Mouse (Mus musculus): ENCODE measurements around the gene Lrrc51. TPM values are rescaled to one million over a fixed set of nuclear protein-coding genes. Genes with fewer than 3 reads are reported as not detected.

Gene Lrrc51
- polyA plus RNA-seq, 1 experiment from 2014 or later = 10.3 TPM

DNA sequence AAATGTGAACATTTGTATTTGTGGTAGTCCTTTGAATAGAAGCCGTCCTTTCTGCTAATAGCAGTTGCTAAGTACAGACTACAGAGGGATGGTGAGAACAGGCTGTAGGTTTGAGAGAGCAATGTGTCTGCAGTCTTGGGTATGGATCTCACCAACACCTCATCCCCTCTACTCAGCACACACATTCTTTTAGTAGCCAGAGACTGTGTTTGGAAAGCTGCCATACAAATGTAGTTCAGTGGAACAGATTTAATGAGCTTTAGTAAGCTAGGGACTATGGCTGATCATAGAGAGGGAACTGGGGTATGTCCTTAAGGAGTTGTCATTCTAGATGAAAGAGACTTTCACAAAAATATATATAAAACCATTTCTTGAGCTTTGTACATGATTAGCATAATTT is 33.6 kb upstream of the Lrrc51 start:
- 67% methylated on average over 1 of the region's 1 CpGs for WGBS

DNA sequence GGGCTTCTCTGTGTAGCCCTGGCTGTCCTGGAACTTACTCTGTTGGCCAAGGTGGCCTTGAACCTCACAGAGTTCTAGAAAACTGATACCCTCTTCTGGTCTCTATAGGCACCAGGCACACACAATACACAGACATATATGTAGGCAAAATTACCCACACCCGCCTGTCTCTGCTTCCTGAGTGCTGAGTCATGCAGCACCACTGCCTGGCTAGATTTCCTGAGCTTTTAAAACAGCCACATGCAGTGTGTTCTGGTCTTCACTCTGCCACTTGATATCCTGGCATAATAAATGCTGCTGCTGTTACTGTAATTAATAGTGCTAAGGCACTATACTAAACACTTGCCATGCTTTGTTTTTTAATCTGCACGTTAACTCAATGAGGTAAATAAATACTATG is 31.9 kb upstream of the Lrrc51 start:
- H3K4me3 ChIP-seq (replicated peaks; ENCODE audit: low read length) = no peak overlapping the region
- WGBS = 52% methylated on average over 2 of the region's 2 CpGs
- H3K9ac ChIP-seq (ENCODE audit: low read length) = no peak overlapping the region
- no peak for ATAC-seq (ENCODE audit: insufficient read depth, low FRiP score)
- no peak overlapping the region for H3K27ac ChIP-seq (ENCODE audit: low read length)
- H3K36me3 ChIP-seq (ENCODE audit: control insufficient read depth, insufficient read depth, low read length) = no peaks in the 10 kb centered on the region
- H3K9me3 ChIP-seq (replicated peaks; ENCODE audit: control insufficient read depth, low read length) = no peaks in the 10 kb centered on the region
- H3K4me1 ChIP-seq (ENCODE audit: control insufficient read depth, insufficient read depth, low read length) = peaks cover 6% of the 10 kb centered on the region; the same call in 1 of the 2 replicates
- no peak overlapping the region for H3K4me2 ChIP-seq (ENCODE audit: low read depth, low read length)
- H3K27me3 ChIP-seq (ENCODE audit: control insufficient read depth, insufficient read depth, low read length) = no peaks in the 10 kb centered on the region

More for the DNA sequence above, 33.6 kb upstream of the Lrrc51 start:
- H3K4me1 ChIP-seq (ENCODE audit: control insufficient read depth, insufficient read depth, low read length) = peaks cover 17% of the 10 kb centered on the region
- no peak overlapping the region for H3K27ac ChIP-seq (ENCODE audit: low read length)
- H3K4me3 ChIP-seq (replicated peaks; ENCODE audit: low read length) = no peak overlapping the region
- H3K9me3 ChIP-seq (replicated peaks; ENCODE audit: control insufficient read depth, low read length) = no peaks in the 10 kb centered on the region
- H3K36me3 ChIP-seq (ENCODE audit: control insufficient read depth, insufficient read depth, low read length) = no peaks in the 10 kb centered on the region
- H3K27me3 ChIP-seq (ENCODE audit: control insufficient read depth, insufficient read depth, low read length) = no peaks in the 10 kb centered on the region
- ATAC-seq (ENCODE audit: insufficient read depth, low FRiP score) = no peak
- H3K4me2 ChIP-seq (ENCODE audit: low read depth, low read length) = no peak overlapping the region
- no peak overlapping the region for H3K9ac ChIP-seq (ENCODE audit: low read length)

- H3K27me3 ChIP-seq (ENCODE audit: control insufficient read depth, insufficient read depth, low read length) = no peaks in the 10 kb centered on the region
- no peak overlapping the region for H3K27ac ChIP-seq (ENCODE audit: low read length)
Observed at GRCm38 (mm10) chr7:101964551-101964950, 30.9 kb upstream of the Lrrc51 start.

DNA sequence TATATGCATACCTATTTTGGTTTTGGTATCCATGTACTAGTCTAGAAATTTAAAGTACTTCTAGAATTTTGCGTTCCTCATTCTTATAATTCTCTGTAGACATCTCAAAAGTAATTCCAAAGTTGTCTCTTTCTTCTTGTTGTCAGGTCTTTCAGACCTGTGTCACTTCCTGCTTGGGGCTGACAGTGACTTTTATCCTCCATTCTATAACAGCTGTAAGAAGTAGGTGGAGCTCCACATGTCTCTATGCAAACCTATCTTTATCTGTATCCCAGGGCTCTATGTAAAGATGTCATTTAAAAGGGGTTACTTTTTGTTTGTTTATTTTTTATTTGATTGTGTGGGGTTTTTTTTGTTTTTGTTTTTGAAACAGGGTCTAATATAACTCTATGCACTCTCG is 29.9 kb upstream of the Lrrc51 start:
- no peaks in the 10 kb centered on the region for H3K9me3 ChIP-seq (replicated peaks; ENCODE audit: control insufficient read depth, low read length)
- no peaks in the 10 kb centered on the region for H3K27me3 ChIP-seq (ENCODE audit: control insufficient read depth, insufficient read depth, low read length)
- no peak overlapping the region for H3K4me3 ChIP-seq (replicated peaks; ENCODE audit: low read length)
- no peak overlapping the region for H3K9ac ChIP-seq (ENCODE audit: low read length)
- no peaks in the 10 kb centered on the region for H3K36me3 ChIP-seq (ENCODE audit: control insufficient read depth, insufficient read depth, low read length)
- peaks cover 4% of the 10 kb centered on the region; the same call in 1 of the 2 replicates for H3K4me1 ChIP-seq (ENCODE audit: control insufficient read depth, insufficient read depth, low read length)
- no peak overlapping the region for H3K27ac ChIP-seq (ENCODE audit: low read length)
- ATAC-seq (ENCODE audit: insufficient read depth, low FRiP score) = no peak
- no peak overlapping the region for H3K4me2 ChIP-seq (ENCODE audit: low read depth, low read length)
- 91% methylated on average over 2 of the region's 2 CpGs for WGBS

More at GRCm38 (mm10) chr7:101964551-101964950, 30.9 kb upstream of the Lrrc51 start:
- Histone ChIP-seq H3K4me3 (replicated peaks; ENCODE audit: low read length) (no peak overlapping the region), H3K9ac (ENCODE audit: low read length) (no peak overlapping the region), H3K36me3 (ENCODE audit: control insufficient read depth, insufficient read depth, low read length) (no peaks in the 10 kb centered on the region), H3K4me2 (ENCODE audit: low read depth, low read length) (no peak overlapping the region), H3K9me3 (replicated peaks; ENCODE audit: control insufficient read depth, low read length) (no peaks in the 10 kb centered on the region), H3K4me1 (ENCODE audit: control insufficient read depth, insufficient read depth, low read length) (peaks cover 10% of the 10 kb centered on the region; the same call in 1 of the 2 replicates)
- WGBS = 91% methylated on average over 4 of the region's 4 CpGs
- no peak for ATAC-seq (ENCODE audit: insufficient read depth, low FRiP score)

GRCm38 (mm10) chr7:101962829-101963228 is 29.1 kb upstream of the Lrrc51 start:
- H3K9ac ChIP-seq (ENCODE audit: low read length) = no peak overlapping the region
- H3K27ac ChIP-seq (ENCODE audit: low read length) = no peak overlapping the region
- 93% methylated on average over 2 of the region's 2 CpGs for whole genome bisulfite sequencing
- no peak overlapping the region for H3K4me2 ChIP-seq (ENCODE audit: low read depth, low read length)
- no peaks in the 10 kb centered on the region for H3K27me3 ChIP-seq (ENCODE audit: control insufficient read depth, insufficient read depth, low read length)
- H3K9me3 ChIP-seq (replicated peaks; ENCODE audit: control insufficient read depth, low read length) = no peaks in the 10 kb centered on the region
- no peaks in the 10 kb centered on the region for H3K36me3 ChIP-seq (ENCODE audit: control insufficient read depth, insufficient read depth, low read length)
- 0 out of 2 replicates have a peak, but pooled peaks cover 4% of the 10 kb centered on the region for H3K4me1 ChIP-seq (ENCODE audit: control insufficient read depth, insufficient read depth, low read length)
- H3K4me3 ChIP-seq (replicated peaks; ENCODE audit: low read length) = no peak overlapping the region
- no peak for ATAC-seq (ENCODE audit: insufficient read depth, low FRiP score)

DNA sequence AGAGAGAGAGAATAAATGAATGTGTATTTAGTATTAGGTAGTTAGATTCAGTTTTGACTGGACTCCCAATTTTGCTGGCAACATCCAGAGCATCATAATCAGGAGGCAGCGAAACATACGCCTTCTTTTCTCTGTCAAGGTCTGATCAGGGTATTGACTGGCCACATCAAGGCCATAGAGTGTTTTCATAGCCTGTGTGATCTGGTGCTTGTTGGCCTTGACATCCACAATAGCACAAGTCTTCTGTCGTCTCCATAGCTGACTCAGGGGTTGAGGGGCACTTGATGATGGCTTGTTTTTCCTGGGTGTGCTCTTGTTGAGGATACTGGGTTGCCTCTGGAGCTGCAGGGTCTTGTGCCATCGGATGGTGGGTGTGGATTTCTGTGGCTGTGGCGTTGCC is 23.2 kb upstream of the Lrrc51 start:
- Histone ChIP-seq H3K4me1 (ENCODE audit: control insufficient read depth, insufficient read depth, low read length) (peaks cover 7% of the 10 kb centered on the region), H3K27ac (ENCODE audit: low read length) (no peak overlapping the region), H3K9me3 (replicated peaks; ENCODE audit: control insufficient read depth, low read length) (no peaks in the 10 kb centered on the region), H3K9ac (ENCODE audit: low read length) (no peak overlapping the region), H3K36me3 (ENCODE audit: control insufficient read depth, insufficient read depth, low read length) (no peaks in the 10 kb centered on the region), H3K4me2 (ENCODE audit: low read depth, low read length) (no peak overlapping the region), H3K4me3 (replicated peaks; ENCODE audit: low read length) (no peak overlapping the region), H3K27me3 (ENCODE audit: control insufficient read depth, insufficient read depth, low read length) (no peaks in the 10 kb centered on the region)
- no peak for ATAC-seq (ENCODE audit: insufficient read depth, low FRiP score)
- WGBS = 82% methylated on average over 5 of the region's 5 CpGs

DNA sequence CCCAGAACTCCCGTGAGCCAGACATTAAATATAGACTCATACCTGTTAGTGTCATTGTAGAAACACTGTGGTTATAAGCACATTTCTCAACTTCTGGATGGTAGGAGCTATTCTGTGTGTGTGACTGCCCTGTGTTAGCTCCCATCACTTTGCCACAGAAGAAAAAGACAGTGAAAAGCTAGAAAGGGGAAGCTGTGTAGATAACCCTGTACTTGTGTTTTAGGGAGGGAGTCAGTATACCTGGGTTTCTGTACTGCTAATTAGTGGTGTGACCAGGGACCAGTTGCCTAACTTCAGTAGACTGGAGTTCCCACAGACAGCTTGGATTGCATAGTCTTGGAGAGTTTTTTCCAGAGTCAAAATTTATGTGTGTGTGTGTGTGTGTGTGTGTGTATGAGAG is 22.8 kb upstream of the Lrrc51 start:
- Histone ChIP-seq H3K9me3 (replicated peaks; ENCODE audit: control insufficient read depth, low read length) (no peaks in the 10 kb centered on the region), H3K4me2 (ENCODE audit: low read depth, low read length) (no peak overlapping the region), H3K9ac (ENCODE audit: low read length) (no peak overlapping the region), H3K27me3 (ENCODE audit: control insufficient read depth, insufficient read depth, low read length) (no peaks in the 10 kb centered on the region), H3K36me3 (ENCODE audit: control insufficient read depth, insufficient read depth, low read length) (no peaks in the 10 kb centered on the region), H3K27ac (ENCODE audit: low read length) (no peak overlapping the region), H3K4me3 (replicated peaks; ENCODE audit: low read length) (no peak overlapping the region), H3K4me1 (ENCODE audit: control insufficient read depth, insufficient read depth, low read length) (peaks cover 7% of the 10 kb centered on the region)
- ATAC-seq (ENCODE audit: insufficient read depth, low FRiP score) = no peak
- WGBS = 67% methylated on average over 1 of the region's 1 CpGs

DNA sequence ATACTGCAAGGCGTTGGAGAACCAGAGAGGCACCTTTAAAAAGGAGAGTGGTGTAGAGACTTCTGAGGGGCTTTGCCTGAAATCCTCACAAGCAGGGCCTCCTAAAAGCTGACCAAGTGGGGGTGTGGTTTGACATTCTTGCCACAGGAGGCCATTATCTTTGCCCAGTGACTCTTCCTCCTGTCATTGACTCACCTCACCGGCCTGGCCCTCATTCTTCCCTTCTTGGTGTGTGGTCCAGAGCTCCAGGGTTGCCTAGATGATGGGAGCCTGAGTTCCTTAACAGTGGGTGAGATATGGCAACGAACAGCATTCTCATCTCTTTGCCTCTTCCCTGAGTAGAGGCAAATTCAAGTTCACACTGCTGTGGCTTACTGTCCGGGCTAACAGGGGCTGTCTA is 22.2 kb upstream of the Lrrc51 start:
- WGBS = 63% methylated on average over 4 of the region's 4 CpGs
- ATAC-seq (ENCODE audit: insufficient read depth, low FRiP score) = no peak

GRCm38 (mm10) chr7:101955276-101955675 is 21.6 kb upstream of the Lrrc51 start:
- no peak overlapping the region for H3K27ac ChIP-seq (ENCODE audit: low read length)
- H3K9ac ChIP-seq (ENCODE audit: low read length) = no peak overlapping the region
- no peaks in the 10 kb centered on the region for H3K9me3 ChIP-seq (replicated peaks; ENCODE audit: control insufficient read depth, low read length)
- ATAC-seq (ENCODE audit: insufficient read depth, low FRiP score) = no peak
- H3K27me3 ChIP-seq (ENCODE audit: control insufficient read depth, insufficient read depth, low read length) = no peaks in the 10 kb centered on the region
- H3K4me2 ChIP-seq (ENCODE audit: low read depth, low read length) = no peak overlapping the region
- H3K36me3 ChIP-seq (ENCODE audit: control insufficient read depth, insufficient read depth, low read length) = no peaks in the 10 kb centered on the region
- no peak overlapping the region for H3K4me3 ChIP-seq (replicated peaks; ENCODE audit: low read length)
- H3K4me1 ChIP-seq (ENCODE audit: control insufficient read depth, insufficient read depth, low read length) = peaks cover 7% of the 10 kb centered on the region
- whole genome bisulfite sequencing = 73% methylated on average over 2 of the region's 2 CpGs

More for the DNA sequence above, 22.2 kb upstream of the Lrrc51 start:
- H3K36me3 ChIP-seq (ENCODE audit: control insufficient read depth, insufficient read depth, low read length) = no peaks in the 10 kb centered on the region
- H3K4me1 ChIP-seq (ENCODE audit: control insufficient read depth, insufficient read depth, low read length) = peaks cover 7% of the 10 kb centered on the region
- no peaks in the 10 kb centered on the region for H3K27me3 ChIP-seq (ENCODE audit: control insufficient read depth, insufficient read depth, low read length)
- no peaks in the 10 kb centered on the region for H3K9me3 ChIP-seq (replicated peaks; ENCODE audit: control insufficient read depth, low read length)
- no peak overlapping the region for H3K4me2 ChIP-seq (ENCODE audit: low read depth, low read length)
- no peak overlapping the region for H3K27ac ChIP-seq (ENCODE audit: low read length)
- H3K4me3 ChIP-seq (replicated peaks; ENCODE audit: low read length) = no peak overlapping the region
- H3K9ac ChIP-seq (ENCODE audit: low read length) = no peak overlapping the region

- no peak overlapping the region for H3K4me2 ChIP-seq (ENCODE audit: low read depth, low read length)
- WGBS = 93% methylated on average over 2 of the region's 2 CpGs
- H3K9me3 ChIP-seq (replicated peaks; ENCODE audit: control insufficient read depth, low read length) = no peaks in the 10 kb centered on the region
- ATAC-seq (ENCODE audit: insufficient read depth, low FRiP score) = no peak
- H3K9ac ChIP-seq (ENCODE audit: low read length) = no peak overlapping the region
- no peak overlapping the region for H3K4me3 ChIP-seq (replicated peaks; ENCODE audit: low read length)
- no peaks in the 10 kb centered on the region for H3K36me3 ChIP-seq (ENCODE audit: control insufficient read depth, insufficient read depth, low read length)
- H3K27ac ChIP-seq (ENCODE audit: low read length) = no peak overlapping the region
- peaks cover 4% of the 10 kb centered on the region for H3K4me1 ChIP-seq (ENCODE audit: control insufficient read depth, insufficient read depth, low read length)
- no peaks in the 10 kb centered on the region for H3K27me3 ChIP-seq (ENCODE audit: control insufficient read depth, insufficient read depth, low read length)
Observed at GRCm38 (mm10) chr7:101954163-101954562, 20.5 kb upstream of the Lrrc51 start.
